Mouse (Mus musculus) lung, embryonic 15.5 days (tissue): Measurements from ENCODE around the gene Zfp362. TPM values are rescaled to one million over a fixed set of nuclear protein-coding genes. Genes with fewer than 3 reads are reported as not detected.
A peak's percentile ranks its signal among the peaks of the same experiment; 100 is the strongest.

ENCODE experiments used
- ATAC-seq: fragments of 200-750 bp; cut with Nextera tagmentation; 2 replicates; pipeline ENCODE4 v1.8.0; 2017; ENCODE audit warnings: moderate number of reproducible peaks, borderline replicate concordance; ENCODE audit not compliant: low FRiP score, low TSS enrichment; ENCODE audit errors: extremely low read depth
- H3K27ac ChIP-seq: fragments of 300-500 bp; sonication (generic); 2 replicates; pipeline ENCODE4 v1.5.1; 2015; ENCODE audit warnings: moderate library complexity, mild to moderate bottlenecking, inconsistent platforms
- H3K27me3 ChIP-seq: fragments of 300-500 bp; sonication (generic); 2 replicates; pipeline ENCODE4 v1.6.1; 2015; ENCODE audit warnings: inconsistent platforms
- H3K36me3 ChIP-seq: fragments of 300-500 bp; sonication (generic); 2 replicates; pipeline ENCODE4 v1.6.1; 2015; ENCODE audit warnings: inconsistent platforms
- H3K4me1 ChIP-seq: fragments of 300-500 bp; sonication (generic); 2 replicates; pipeline ENCODE4 v1.6.1; 2015; ENCODE audit warnings: inconsistent platforms
- H3K4me2 ChIP-seq: fragments of 300-500 bp; sonication (generic); 2 replicates; pipeline ENCODE4 v1.6.1; 2015; ENCODE audit warnings: inconsistent platforms, mild to moderate bottlenecking, moderate library complexity
- H3K4me3 ChIP-seq: fragments of 300-500 bp; sonication (generic); 2 replicates; pipeline ENCODE4 v1.5.1; 2015; ENCODE audit warnings: mild to moderate bottlenecking, inconsistent platforms
- H3K9ac ChIP-seq: fragments of 300-500 bp; sonication (generic); 2 replicates; pipeline ENCODE4 v1.6.1; 2015; ENCODE audit warnings: inconsistent platforms
- H3K9me3 ChIP-seq: fragments of 300-500 bp; sonication (generic); 2 replicates; pipeline ENCODE4 v1.6.1; 2016; ENCODE audit warnings: inconsistent platforms
- WGBS: fragments of 180-500 bp; shearing (Covaris S2); methylation state at CpG from one replicate; pipeline ENCODE4 v1.1.7; 2015; 5-methylcytosine and 5-hydroxymethylcytosine counted together
- polyA plus RNA-seq: library from polyadenylated mRNA; unstranded; fragments of >200 nt; fragmentation: Nextera tagmentation; extraction: Ambion mirVana; gene quantifications from 2 replicates; pipeline ENCODE4 v1.2.1, GENCODE M21; 2015

Gene Zfp362
- polyA plus RNA-seq, 1 experiment from 2014 or later = 34.6 TPM

DNA sequence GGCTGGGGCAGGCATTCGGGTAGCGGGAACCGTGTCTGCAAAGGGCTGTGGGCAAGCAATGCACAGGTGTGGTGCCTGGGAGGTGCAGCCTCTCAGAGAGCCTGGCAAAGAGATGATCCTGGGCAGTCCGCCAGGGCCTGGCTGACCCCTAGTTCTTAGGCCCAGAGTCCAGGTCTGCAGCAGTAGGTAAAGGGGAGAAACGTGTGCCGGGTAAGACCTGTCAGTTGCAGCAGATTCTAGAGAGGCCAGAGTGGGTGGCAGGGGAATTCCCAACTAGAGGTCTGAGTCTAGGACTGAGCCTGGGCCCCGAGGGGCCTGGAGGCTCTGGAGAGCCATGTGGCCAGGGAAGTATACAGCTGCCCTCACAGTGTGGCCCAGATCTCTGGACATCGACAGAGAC, 11.6 kb downstream of the Zfp362 start:
- peaks cover 55% of the 10 kb centered on the region for H3K4me1 ChIP-seq
- no peak overlapping the region for H3K27ac ChIP-seq

GRCm38 (mm10) chr4:128793710-128794109, 12.1 kb downstream of the Zfp362 start:
- Histone ChIP-seq H3K4me1 (peaks cover 56% of the 10 kb centered on the region), H3K27me3 (no peaks in the 10 kb centered on the region), H3K36me3 (peaks cover 25% of the 10 kb centered on the region; the same call in 1 of the 2 replicates), H3K27ac (no peak overlapping the region), H3K4me3 (no peak overlapping the region), H3K9ac (no peak overlapping the region), H3K4me2 (no peak overlapping the region), H3K9me3 (no peaks in the 10 kb centered on the region)
- whole genome bisulfite sequencing = 25% methylated on average over 1 of the region's 1 CpGs
- ATAC-seq = no peak

More for the DNA sequence above, 11.6 kb downstream of the Zfp362 start:
- Histone ChIP-seq H3K9me3 (no peaks in the 10 kb centered on the region), H3K9ac (no peak overlapping the region), H3K4me3 (no peak overlapping the region), H3K36me3 (peaks cover 24% of the 10 kb centered on the region; the same call in 1 of the 2 replicates), H3K4me2 (no peak overlapping the region), H3K27me3 (no peaks in the 10 kb centered on the region)
- no peak for ATAC-seq
- WGBS = 82% methylated on average over 8 of the region's 8 CpGs

DNA sequence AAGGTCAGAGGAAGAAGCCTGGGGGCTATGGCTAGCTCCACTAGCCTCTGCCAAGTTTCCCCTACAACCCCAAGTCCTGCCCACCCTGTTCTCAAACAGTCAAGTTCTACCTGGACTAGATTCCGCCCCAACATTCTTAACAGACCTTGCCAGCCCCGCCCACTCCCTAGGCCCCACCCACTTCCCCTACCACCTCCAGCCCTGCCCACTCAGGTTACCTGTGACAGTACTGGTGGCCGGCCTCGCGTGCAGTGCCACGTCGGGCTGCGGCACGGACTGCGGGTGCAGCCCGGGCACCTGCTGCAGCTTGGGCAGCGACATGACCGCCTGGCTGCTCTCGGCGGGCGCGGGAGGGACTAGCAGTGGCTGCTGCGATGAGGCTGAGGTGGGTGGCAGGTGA, 16.2 kb downstream of the Zfp362 start:
- WGBS = 44% methylated on average over 18 of the region's 18 CpGs
- no peaks in the 10 kb centered on the region for H3K9me3 ChIP-seq
- H3K27ac ChIP-seq = no peak overlapping the region; the same call in 1 of the 2 replicates
- peak overlapping the region; percentile 38 for H3K4me2 ChIP-seq
- H3K9ac ChIP-seq = peak overlapping the region; percentile 13; the same call in 1 of the 2 replicates
- H3K4me3 ChIP-seq = no peak overlapping the region
- peaks cover 26% of the 10 kb centered on the region for H3K4me1 ChIP-seq
- ATAC-seq = peak; percentile 33; the same call in 1 of the 2 replicates
- no peaks in the 10 kb centered on the region for H3K27me3 ChIP-seq
- peaks cover 60% of the 10 kb centered on the region for H3K36me3 ChIP-seq

- no peaks in the 10 kb centered on the region for H3K27me3 ChIP-seq
- no peak overlapping the region for H3K4me2 ChIP-seq
- peaks cover 26% of the 10 kb centered on the region for H3K4me1 ChIP-seq
- ATAC-seq = no peak
- no peak overlapping the region for H3K4me3 ChIP-seq
- no peak overlapping the region for H3K9ac ChIP-seq
- H3K27ac ChIP-seq = no peak overlapping the region
- no peaks in the 10 kb centered on the region for H3K9me3 ChIP-seq
- 90% methylated on average over 4 of the region's 4 CpGs for WGBS
- peaks cover 72% of the 10 kb centered on the region for H3K36me3 ChIP-seq
Observed at GRCm38 (mm10) chr4:128788108-128788507, 17.7 kb downstream of the Zfp362 start.

DNA sequence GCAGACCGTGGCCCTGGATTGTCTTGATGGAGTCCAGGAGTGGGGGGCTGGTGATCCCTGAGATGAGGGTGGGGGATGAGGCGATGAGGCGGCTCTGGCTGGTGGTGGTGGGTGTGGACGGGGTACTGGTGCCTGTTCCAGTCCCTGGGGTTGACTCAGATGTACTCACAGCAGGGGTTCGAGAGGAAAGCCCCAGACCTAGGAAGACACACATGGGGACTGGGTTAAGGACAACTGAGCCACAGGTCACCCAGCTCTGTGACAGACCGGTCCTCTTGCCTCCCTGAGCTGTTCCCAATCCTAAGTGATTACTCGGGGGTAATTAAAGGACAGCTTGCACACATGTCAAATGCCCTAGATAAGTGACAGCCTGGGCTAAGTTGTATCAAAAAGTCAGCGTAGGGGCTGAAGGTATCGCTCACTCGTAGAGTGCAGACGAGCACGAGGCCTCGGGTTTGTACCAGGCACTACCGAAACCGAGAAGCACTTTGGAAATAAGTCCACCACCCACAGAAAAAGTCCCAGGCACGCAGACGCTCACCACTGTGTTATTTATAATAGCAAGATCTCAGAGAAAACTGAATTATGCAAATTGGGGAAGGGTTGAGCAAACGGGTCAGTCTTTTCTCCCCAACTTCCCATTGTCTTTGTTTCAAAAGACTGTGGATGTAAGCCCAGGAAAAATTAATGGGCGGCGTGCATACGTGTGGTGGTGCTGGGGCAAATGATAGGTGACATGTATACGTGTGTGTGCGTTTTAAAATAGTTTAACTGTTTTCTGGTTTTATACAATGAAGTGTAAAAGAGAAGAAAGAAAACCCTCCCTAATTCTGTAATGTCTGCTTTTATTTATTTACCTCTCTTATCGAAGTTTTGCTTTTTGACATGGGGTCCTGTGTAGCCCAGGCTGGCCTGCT, 18.6 kb downstream of the Zfp362 start:
- Histone ChIP-seq H3K4me1 (peaks cover 26% of the 10 kb centered on the region), H3K36me3 (peaks cover 71% of the 10 kb centered on the region), H3K27ac (no peak overlapping the region), H3K4me2 (no peak overlapping the region), H3K9me3 (no peaks in the 10 kb centered on the region), H3K9ac (no peak overlapping the region), H3K4me3 (no peak overlapping the region), H3K27me3 (no peaks in the 10 kb centered on the region)
- ATAC-seq = no peak
- 89% methylated on average over 24 of the region's 24 CpGs for WGBS

- H3K9me3 ChIP-seq = no peaks in the 10 kb centered on the region
- no peak for ATAC-seq
- H3K4me1 ChIP-seq = peaks cover 19% of the 10 kb centered on the region
- no peak overlapping the region for H3K4me3 ChIP-seq
- no peak overlapping the region for H3K9ac ChIP-seq
- H3K36me3 ChIP-seq = peaks cover 75% of the 10 kb centered on the region
- H3K27ac ChIP-seq = no peak overlapping the region
- no peak overlapping the region for H3K4me2 ChIP-seq
- 92% methylated on average over 11 of the region's 11 CpGs for WGBS
- no peaks in the 10 kb centered on the region for H3K27me3 ChIP-seq
Observed at GRCm38 (mm10) chr4:128785921-128786654, 19.8 kb downstream of the Zfp362 start.

GRCm38 (mm10) chr4:128784950-128785631, 20.8 kb downstream of the Zfp362 start:
- H3K9me3 ChIP-seq = no peaks in the 10 kb centered on the region
- ATAC-seq = no peak
- H3K9ac ChIP-seq = no peak overlapping the region
- H3K36me3 ChIP-seq = peaks cover 83% of the 10 kb centered on the region
- no peak overlapping the region for H3K27ac ChIP-seq
- H3K4me1 ChIP-seq = peaks cover 9% of the 10 kb centered on the region
- H3K4me3 ChIP-seq = no peak overlapping the region
- no peaks in the 10 kb centered on the region for H3K27me3 ChIP-seq
- H3K4me2 ChIP-seq = no peak overlapping the region
- 91% methylated on average over 15 of the region's 15 CpGs for WGBS

DNA sequence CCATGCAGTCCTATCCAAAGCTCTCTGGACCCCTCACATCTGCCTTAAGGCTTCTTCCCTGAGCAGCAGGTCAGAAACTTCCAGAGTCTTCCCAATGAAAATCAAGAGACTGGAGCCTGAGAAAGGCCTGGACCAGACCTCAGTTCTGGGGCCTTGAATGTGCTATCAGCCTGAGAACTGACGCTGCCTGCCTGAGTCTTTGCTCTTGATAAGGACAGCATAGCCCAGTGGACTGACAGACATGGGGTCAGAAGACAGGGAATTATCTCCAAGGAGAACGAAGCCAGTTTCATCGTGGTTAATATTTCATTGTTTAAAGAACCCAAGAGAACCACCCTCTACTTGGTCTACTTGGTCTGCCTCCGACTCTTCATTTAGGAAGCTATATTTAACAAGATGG, 23.2 kb downstream of the Zfp362 start:
- Histone ChIP-seq H3K9ac (no peak overlapping the region), H3K27ac (no peak overlapping the region), H3K36me3 (peaks cover 87% of the 10 kb centered on the region), H3K27me3 (no peaks in the 10 kb centered on the region), H3K4me1 (no peaks in the 10 kb centered on the region), H3K4me3 (no peak overlapping the region), H3K4me2 (no peak overlapping the region), H3K9me3 (no peaks in the 10 kb centered on the region)
- 54% methylated on average over 4 of the region's 4 CpGs for WGBS
- no peak for ATAC-seq

- no peak for ATAC-seq
- H3K4me3 ChIP-seq = no peak overlapping the region
- H3K9me3 ChIP-seq = no peaks in the 10 kb centered on the region
- no peak overlapping the region for H3K4me2 ChIP-seq
- H3K27me3 ChIP-seq = no peaks in the 10 kb centered on the region
- no peak overlapping the region for H3K27ac ChIP-seq
- H3K36me3 ChIP-seq = peaks cover 87% of the 10 kb centered on the region
- H3K4me1 ChIP-seq = no peaks in the 10 kb centered on the region
- 78% methylated on average over 7 of the region's 7 CpGs for WGBS
- H3K9ac ChIP-seq = no peak overlapping the region
Observed at GRCm38 (mm10) chr4:128782037-128782436, 23.8 kb downstream of the Zfp362 start.

DNA sequence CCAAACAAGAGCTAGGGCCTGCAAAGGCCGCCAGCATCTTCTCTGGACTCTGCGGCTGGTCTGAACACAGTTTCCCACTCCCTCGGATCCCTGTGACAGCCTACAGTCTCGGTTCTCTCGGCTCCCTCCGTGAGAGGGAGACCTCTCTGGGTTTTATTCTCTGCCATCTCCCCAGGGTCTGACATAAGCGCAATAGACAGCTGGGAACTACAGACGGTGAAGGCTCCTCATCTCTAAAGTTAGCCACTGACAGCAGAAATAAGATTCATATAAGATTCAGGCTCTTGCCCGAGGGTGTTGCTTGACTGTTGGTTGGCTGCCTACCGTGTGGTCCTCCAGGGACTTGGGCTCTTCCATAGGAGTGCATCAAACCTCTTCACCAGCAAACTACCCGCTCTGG, 28.3 kb downstream of the Zfp362 start:
- peaks cover 97% of the 10 kb centered on the region for H3K36me3 ChIP-seq
- ATAC-seq = no peak

DNA sequence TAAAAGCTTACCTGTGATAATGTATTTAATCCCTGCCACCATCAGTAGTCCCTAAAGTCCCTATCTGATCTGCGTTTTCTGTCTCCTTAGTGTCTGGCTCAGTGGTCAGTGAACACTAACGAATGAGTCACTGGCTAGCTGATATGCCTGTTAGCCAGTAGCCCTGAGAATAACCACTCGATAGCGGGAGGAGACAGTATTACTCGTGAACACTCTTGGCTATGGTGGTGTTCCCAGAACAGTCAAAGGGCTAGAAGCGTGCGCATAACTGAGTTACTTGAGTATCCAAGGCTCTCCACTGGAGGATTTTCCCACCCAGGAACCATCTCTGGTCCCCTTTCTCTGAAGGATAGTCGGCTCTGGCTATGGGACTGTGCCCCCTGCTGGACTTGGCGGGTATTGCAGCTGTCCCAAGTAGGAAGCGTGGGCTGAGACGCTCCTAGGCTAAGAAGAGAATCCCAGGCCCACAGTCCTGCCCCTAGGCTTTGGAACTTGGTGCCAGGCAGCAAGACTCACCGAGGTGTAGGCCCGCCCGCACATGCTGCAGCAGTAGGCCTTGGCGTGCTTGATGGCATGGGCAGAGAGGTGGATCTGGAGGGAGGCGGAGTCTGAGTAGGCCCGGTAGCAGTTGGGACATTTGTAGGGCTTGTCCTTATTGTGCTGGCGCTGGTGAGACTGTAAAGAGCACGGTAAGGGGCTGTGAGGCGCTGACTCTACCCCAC, 29.1 kb downstream of the Zfp362 start:
- 46% methylated on average over 20 of the region's 20 CpGs for WGBS
- H3K27me3 ChIP-seq = no peaks in the 10 kb centered on the region
- H3K9me3 ChIP-seq = no peaks in the 10 kb centered on the region
- H3K36me3 ChIP-seq = peaks cover 94% of the 10 kb centered on the region
- H3K4me3 ChIP-seq = no peak overlapping the region
- no peak overlapping the region for H3K27ac ChIP-seq
- H3K4me2 ChIP-seq = no peak overlapping the region
- H3K9ac ChIP-seq = no peak overlapping the region
- ATAC-seq = 0 out of 2 replicates have a peak, but pooled peaks have one; percentile 28
- no peaks in the 10 kb centered on the region for H3K4me1 ChIP-seq

More for the DNA sequence above, 28.3 kb downstream of the Zfp362 start:
- Histone ChIP-seq H3K4me1 (no peaks in the 10 kb centered on the region), H3K4me2 (no peak overlapping the region), H3K9me3 (no peaks in the 10 kb centered on the region), H3K9ac (no peak overlapping the region), H3K27ac (no peak overlapping the region), H3K27me3 (no peaks in the 10 kb centered on the region), H3K4me3 (no peak overlapping the region)
- 84% methylated on average over 11 of the region's 11 CpGs for WGBS
